Mouse (Mus musculus) cerebellum, adult 9-11 months (tissue): ENCODE results near the gene Myl3.

ENCODE experiments used
- DNase-seq: peaks from one replicate; pipeline ENCODE4 v3.0.0; 2022

Myl3 gene

DNA sequence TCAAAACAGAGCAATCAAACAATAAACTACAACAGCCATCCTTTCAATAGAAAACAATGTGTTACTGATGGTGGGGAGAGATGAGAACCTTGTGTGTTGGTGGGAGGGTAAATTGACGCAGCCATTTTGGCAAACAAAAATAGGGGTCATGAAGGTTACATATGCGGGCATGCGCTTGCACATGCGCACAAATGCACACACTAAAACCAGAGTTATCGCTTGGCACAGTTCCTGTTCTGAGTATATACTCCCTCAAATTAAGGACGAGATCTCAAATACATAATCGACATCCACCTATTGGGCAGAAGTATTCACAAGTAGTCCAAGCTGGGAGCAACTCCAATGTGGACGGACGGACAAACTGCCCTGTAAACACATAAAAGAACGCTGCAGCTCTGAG is 30.7 kb downstream of the Myl3 start:
- DNase-seq, result no peak

DNA sequence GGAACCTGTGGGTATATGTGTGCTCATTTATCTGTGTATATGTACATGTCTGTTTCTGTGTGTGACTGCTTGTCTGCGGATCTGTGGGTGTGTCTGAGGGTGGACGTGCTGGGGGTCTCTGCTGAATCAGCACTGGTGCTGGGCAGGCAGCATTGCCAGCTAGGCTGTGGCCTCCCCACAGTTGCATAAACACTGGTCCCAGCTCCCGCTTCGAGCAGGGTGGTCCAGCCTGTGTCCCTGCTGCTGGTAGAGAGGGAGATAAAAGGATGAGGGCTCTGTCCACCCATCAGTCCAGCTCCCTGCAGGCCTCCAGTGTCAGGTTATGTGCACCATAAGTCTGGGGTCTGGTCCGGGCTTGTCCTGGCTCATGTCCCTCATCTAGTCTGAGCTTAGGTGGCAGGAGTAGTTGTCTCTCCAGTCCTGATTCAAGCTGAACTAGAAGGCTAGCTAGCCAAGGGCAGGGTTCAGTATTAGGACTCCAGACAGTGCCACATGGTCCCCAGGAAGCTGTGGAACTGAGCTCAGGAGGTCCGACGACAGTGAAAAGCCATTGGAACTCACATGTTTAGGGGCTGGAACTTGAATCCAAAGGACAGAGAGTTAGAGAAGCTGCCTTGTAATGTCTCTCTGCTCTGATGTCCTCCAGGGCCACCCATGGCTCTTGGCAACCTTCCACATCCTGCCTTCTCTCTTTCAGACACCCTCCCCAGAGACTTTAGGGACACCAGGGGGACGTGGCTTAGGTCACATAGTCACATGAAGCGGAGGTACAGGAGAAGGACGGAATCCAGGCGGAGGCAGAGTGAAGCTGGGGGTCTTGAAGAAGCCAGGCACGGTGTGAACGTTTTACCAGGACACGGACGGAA is 33.0 kb downstream of the Myl3 start:
- no peak for DNase-seq

DNA sequence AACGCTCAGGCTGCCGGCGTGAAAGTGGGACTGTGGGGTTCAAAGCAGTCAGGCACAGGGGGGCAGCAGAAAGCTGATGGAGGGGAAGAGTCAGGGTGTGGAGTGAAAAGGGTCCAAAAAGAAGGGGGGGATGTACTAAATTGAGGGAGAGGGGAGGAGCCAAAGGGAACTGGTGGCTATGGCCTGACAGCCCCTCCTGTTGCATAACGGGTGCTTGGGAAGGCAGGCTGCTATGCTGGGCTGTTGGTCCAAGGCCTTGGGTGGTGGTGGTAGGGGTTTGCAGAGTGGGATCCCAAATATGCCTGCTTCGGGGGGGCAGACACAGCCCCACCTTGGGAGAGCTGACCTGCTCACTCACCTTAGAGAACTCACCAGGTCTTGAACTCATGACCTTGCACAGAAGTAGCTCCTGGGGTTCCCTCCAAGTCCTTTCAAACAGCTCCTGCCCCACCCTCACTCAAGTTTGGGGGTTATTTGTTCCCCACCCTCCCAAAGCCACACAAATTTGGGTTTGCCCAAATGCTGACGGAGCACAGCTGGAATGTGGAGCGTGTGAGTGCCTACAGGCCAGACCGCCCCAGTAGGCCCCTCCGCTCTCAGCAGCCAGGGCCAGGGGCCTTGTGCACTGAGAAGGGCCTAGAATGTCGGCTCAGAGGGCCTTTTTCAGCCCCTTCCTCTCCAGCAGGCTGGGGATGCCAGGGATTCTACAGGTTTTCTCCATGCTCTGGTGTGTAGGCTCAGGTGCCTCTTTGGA is 33.8 kb downstream of the Myl3 start:
- DNase-seq, result no peak

DNA sequence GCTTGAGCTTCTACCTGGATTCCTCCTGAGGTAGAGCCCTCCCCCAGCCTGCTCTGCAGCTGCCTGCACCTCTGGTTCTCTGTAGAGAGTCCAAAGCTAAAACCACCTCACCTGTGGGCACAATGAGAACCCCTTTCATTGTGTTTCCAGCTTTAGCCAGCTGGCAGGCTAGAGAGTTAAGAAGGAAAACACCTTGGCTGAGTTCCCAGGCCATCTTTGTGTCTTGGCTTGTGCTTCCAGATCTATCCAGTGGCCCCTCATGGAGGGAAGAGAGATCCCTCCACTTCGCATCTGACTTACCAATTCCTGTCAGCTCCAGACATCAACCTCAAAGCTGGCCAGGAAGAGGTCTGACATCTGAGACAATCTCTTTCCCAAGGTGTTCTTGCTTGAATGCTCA is 36.4 kb downstream of the Myl3 start:
- no peak for DNase-seq

DNA sequence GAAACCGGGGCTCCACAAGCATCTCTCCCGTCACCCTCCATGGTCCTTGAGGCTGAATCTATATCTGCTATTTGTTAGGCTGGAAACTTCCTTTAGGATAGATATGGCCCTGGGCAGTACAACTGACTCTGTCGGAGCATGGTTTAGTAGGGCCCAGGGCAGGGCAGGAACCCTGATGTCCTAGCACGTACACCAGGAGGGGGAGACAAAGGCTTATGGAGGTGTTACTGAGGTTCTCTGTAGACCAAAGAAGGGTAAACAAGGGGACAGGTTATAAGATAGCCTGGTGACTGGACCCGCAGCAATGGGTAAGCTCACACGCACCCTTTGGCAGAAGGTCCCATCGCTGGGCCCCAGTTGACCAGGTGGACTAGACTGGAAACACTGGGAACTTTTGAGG is 36.9 kb downstream of the Myl3 start:
- no peak for DNase-seq

DNA sequence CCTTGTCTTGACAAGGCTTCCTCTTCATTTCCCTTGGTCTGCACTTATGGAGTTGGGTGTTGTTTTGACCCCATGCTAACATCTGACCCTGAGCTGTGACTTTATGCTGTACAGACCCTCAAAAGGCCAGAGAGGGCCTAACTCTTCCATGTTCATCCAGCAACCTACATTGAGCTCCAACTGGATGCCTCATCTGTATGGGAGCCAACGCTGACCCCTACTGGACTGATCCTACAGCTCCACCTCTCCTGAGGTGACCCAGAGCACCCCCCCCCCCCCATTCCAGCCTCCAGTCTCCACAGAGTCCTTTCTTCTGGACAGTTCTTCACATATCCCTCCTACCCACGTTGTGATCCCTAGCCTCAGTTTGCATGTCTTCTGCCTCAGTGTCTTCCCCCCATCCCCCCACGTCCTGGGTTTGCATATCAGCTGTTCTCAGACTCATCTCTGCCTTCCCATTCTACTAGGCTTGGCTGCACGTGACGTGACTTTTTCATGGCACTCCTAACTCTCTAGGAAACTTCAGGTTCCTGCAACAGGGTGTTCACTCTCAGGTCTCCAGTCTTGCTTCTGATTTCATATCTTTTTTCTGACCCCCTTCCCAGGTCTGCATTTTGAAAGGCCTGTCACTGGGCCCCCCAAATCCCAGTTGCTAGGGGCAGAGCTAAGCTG is 37.7 kb downstream of the Myl3 start:
- no peak for DNase-seq

DNA sequence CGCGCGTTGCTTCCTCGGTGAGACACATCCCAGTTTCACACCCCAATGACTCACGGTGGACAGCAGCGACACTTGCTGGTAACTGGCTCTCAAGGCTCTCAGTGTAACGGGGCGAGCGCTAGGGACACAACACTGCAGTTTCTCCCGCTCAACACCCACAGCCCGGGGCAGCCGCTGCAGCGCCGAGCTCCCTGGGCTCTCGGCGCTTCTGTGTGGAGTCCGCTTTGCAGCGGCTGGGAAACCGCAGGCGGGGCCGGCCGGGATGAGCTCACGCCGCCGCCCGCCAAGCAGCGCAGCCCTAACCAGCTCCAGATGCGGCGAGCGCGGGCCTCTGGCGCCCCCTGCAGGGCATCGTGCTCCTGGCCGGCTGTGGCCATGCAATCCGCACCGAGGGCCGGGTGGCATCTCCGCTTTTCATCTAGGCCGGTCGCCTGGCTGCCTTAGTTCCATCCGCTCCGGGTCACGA is 39.6 kb downstream of the Myl3 start:
- DNase-seq, result peak; percentile 88

DNA sequence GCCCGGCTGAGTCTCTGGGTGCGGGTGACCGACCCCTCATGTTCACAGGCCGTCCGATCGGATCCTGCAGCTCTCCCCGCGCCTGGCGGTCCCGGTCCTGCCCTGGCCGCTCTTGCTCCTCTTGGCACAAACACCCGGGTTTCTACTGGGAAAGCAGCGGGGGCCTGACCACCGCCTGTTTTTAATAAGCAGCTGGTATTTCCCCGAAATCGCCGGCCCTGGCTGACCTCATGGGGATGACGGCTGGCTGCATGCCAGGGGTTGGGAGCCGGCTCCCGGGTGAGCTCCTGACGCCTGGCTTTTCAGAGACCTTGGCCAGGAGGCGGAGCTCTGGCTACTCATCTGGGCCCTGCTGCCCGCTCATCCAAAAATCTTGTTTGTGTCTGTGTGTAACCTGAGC is 40.1 kb downstream of the Myl3 start:
- peak; percentile 83 for DNase-seq

DNA sequence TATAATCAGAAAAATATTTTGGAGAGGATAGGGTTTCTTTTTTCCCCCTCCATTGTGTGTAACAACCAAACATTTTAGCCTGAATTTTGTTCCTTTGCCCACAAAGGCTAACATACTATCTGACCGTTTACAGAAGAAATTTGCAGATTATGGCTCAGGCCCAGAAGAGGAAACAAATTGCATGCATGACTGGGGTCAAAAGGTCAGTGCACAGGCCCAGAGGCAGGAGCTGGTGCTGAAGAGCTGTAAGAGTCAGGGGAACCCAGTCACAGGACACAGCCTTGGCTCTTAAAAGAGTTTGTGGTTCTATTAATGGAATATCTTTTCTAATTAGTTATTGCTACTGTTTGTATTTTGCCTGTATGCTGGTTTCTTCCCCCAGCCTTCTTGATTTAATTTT is 42.0 kb downstream of the Myl3 start:
- DNase-seq, result no peak

DNA sequence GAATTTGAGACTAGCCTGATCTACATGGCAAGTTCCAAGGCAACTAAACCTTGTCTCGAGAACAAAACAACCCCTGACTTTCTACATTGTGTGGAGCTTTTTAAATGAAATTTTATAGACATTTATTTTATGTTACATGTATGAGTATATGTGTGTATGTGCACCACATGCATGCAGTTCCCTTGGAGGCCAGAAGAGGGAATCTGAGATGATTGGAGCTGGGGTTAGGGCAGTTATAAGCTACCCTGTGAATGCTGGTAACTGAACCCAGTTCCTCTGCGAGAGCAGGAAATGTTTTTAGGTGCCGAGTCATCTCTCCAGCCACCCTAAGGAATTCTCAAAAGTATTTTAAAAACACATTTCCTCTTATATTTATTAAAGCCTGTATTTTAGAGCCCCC is 46.5 kb downstream of the Myl3 start:
- DNase-seq, result no peak

DNA sequence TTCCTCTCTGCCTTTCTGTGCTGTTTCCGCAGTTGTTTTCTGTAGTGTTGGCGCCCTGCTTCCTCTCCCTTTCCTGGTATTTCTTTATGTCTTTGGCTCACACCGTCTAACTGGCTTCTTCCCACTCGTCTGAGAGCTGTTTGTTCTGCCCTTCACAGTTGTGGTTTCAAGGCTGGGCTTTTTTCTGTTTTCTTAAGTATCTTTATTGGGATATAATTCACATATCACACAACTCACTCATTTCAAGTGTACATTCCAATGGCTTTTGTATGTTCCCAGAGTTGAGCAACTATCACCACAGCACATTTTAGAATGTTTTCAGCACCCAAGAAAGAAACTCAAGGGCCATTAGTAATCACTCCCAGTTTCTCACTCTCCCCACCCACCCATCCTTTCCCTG is 48.8 kb downstream of the Myl3 start:
- DNase-seq, result no peak

DNA sequence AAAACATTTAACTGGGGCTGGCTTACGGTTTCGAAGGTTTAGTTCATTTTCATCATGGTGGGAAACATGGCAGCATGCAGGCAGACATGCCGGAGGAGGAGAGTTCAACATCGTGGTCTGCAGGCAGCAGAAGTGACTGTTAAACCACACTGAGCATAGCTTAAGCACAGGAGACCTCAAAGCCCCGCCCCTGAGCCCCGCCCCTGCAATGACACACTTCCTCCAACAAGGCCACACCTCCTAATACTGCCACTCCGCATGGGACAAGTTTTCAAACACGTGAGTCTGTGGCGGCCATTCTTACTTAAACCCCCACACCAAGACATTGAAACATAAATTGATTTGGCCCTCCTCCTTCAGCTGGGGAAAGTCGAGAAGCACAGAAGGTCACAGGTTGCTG is 55.4 kb downstream of the Myl3 start:
- no peak for DNase-seq

DNA sequence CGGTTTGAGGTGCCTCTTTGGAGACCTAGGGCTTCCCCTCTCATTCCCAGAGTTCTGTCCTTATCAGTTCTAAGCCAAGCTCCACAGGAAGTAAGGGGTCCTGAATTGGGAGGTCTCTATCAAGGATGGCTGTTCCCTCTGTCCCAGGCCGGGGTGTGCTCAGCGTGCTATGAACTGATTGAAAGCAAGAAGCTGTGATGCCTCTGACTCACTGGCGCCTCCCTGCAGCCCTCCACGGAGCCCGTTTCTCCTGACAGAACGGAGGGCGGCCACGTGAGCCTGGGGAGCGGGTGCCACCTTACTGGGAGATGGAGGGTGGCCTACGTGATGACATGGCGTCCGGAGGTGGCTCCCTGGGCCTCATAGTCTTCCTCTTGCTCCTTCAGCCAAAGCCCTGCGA is 56.2 kb downstream of the Myl3 start, which contains the start of gene Prss42:
Prss42 (plus strand) TSS at position 301 of the 400 bp plus-strand sequence.
- DNase-seq, result no peak

DNA sequence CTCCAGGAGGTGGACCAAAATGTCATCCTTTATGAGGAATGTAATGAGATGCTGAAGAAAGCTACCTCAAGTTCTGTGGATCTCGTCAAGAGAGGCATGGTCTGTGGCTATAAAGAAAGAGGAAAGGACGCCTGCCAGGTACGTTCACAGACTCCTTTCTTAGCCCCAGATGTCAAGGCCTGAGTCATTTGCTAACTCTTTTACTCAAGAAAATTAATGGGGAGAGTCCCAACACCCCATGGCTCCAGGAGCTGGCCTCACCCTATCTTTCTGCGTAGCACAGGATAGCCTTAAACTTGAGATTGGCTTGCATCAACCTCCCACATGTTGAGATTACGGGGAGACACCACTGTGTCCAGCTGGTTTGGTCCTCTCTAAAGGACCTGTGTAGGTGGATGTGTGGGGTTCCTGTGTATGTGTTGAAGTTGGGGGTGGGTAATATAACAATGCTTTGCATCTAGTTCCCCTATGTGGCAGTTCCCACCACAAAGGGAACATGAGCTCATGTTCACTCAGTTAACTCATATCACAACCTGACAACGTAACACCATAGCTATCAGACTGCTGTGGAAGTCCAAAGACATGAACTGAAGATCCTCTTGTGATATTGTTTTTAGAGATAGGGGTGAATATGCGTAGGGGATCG is 59.3 kb downstream of the Myl3 start:
- DNase-seq, result no peak

DNA sequence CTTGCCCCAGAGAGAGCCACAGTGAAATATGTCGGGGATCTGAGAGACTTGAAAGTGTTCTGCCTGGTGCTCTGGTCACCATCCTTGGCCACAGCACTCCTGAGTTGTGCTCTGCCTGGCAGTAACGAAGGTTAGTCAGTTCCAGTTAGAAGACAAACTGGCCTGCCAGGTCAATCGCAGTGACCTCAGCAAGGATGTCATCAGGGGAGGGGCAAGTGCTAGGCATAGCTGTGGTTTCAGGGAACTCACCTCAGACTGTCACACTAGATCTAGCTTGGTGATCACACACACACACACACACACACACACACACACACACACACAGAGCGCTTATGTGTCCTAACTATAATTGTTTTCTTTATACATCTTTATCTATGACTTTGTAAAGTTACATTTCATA is 61.6 kb downstream of the Myl3 start:
- no peak for DNase-seq

DNA sequence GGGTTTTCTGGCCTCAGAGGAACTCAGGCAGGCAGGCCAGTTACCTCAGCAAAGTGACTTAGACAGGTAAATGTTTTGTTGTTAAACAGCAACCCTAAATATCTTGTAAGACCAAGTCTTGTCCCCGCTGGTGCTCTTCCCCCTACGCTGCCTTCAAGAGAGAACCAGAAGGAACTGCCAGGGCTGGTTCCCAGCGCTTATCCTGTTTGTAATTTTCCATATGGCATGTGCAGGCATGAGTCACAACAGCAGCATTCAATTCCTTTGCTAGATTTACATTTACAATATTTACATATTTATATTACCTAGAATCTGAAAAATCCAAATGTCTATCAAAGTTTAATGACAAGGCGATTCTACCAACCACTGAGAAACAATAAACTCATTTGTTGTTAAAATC is 68.4 kb downstream of the Myl3 start:
- DNase-seq, result no peak

DNA sequence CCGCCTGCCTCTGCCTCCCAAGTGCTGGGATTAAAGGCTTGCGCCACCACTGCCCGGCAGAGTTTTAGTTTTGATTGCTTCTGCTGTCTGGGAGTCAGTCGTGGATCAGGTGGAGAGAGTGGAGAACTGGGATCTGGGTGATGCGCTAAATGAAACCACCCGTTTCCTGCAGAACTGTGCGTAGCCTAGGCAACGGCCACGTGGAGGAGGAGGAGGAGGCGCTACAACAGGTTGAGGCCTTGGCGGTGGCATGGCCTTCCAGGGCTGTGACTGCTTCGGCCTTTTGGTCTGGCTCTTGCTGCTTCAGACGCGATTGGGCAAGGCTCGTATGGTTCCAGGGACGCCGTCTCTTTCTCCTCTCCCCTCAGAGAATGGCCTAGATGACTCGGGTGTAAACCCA is 72.1 kb downstream of the Myl3 start, which contains the start of gene Prss44:
Prss44 (plus strand) TSS at position 206 of the 400 bp plus-strand sequence.
- no peak for DNase-seq
